Mouse (Mus musculus): Measurements from ENCODE around the gene Sap30l. TPM values are rescaled to one million over a fixed set of nuclear protein-coding genes. Genes with fewer than 3 reads are reported as not detected.
A peak's percentile ranks its signal among the peaks of the same experiment; 100 is the strongest.

Sap30l gene
- total RNA-seq (2022) = 10 to 100 TPM; 50.1 to 53.8 (median 51.2) TPM

DNA sequence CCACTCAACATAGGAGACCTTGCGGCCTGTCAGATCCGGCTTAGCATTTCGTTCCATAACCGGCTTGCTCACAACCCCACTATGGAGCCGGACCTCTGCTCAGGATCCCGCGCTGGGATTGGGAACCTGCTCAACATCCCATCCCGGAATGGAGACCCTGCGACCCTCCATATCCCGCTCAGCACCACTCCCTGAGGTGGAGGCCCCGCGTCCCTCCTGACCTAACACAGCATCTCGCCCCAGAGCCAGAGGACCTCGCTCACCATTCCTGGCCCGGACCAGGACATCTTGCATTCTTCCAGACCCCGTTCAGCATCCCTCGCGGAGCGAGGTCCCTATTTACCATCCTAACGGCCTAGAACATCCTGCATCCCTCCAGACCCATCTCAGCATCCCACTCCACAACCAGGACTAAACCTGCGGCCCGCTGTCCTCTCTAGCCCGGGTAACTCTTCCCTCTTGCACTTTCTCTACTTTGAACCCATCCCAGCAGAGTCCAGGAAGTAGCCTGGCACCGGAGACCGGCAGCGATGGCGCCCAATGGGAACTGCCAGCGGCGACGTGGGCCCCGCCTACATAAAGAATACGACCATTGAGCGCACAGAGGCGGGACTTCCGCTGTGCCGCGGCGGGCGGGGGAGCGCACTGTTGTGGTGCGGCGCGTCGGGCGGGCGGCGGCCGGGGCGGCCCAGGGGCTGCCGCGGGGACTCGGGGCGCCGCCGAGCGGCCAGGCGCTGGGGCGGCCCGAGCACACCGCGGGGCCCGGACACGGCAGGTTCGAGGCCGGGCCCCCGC, at the start of gene Sap30l:
Gene Sap30l, plus strand, starts transcription at position 667 of the 795 bp plus-strand sequence.
- peak; percentile 98 for DNase-seq (ENCODE audit: low spot score)

DNA sequence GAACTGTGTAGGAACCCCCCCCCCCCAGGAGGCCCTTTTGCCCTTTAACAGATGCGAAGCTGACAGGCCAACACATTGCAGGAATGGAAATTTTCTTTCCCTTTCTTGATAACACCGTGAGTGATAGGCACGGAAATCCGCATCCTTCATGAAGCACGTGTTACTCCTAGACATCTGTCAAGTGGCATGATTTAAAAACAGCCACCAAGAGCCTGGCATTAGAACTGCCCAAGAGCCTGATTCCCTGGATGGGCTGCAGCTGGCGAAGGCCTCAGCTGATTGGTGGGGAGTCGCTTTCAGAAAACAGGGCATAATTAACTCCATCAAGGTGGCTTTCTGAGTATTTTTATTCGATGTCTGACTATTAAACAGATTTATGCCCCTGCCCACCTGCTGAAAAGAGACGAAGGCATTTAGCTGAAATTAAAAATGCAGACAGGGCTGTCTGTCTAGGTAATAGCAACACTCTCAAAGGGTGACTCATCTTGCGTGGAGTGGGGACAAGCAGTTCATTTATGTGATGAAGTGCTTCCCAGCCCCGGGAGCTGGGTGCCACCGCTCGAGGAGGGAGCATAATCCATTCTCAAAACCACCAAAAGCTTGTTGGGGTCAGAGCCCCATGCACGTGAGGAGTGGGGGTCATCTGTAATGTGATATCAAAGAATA, 47.8 kb upstream of the Sap30l start:
- DNase-seq (ENCODE audit: low spot score) = no peak

DNA sequence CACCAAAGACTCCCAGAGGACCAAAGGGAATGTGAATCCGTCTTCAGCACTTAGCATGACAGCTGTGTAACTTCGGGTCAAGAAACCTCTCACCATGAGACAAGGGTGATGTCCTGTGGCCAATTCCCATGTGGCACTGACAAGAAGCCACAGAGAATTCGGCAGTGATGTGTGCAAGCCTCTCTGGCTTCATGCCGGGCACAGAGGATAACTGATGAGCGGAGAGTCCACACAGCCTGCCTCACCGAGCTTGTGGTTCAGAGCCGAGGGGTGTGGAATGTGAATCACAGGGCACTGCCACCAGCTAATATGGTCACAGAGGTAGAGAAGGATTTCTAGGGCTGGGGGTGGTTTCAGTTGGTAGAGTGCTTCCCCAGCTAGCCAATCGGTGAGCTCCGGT, 42.8 kb upstream of the Sap30l start:
- DNase-seq (ENCODE audit: low spot score) = no peak

DNA sequence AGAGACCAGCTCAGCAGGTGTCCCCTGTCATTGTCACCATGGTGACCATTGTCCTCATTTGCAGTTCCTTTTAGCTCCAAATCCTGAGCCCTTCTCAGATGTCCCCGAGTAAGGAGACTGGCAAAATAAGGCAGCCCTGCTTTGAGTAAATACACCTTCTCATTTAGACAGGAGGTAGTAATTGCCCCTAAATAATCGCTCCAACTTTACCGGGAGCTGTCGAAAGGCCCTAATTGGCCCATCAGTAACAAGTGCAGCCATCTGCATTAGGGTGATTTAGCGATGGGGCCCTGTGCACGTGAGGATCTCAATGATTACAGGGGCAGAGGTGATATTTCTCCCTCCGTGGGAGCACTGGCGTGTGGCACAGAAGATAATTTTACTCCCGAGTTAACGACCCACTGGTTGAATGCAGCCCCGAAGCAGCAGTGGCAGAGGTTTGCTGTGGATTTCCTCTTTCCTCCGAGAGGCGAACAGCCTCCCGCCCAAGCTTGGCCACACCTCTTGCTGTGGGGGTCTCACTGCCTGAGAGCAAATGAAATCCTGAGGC, 40.9 kb upstream of the Sap30l start:
- DNase-seq (ENCODE audit: low spot score) = no peak

DNA sequence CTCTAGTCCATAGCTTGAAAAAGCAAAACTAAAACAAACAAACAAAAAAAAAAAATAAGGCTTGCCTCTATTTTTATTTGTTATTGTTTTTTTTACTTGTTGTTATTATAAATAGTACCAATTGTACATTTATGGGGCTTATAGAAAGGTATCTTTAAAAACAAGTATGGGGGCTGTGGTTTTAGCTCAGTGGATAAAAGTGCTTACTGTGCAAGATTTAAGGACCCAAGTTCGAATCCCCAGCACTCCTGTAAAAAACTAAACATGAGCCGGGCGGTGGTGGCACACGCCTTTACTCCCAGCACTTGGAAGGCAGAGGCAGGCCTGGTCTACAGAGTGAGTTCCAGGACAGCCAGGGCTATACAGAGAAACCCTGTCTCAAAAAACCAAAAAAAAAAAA, 40.1 kb upstream of the Sap30l start:
- DNase-seq (ENCODE audit: low spot score) = no peak

DNA sequence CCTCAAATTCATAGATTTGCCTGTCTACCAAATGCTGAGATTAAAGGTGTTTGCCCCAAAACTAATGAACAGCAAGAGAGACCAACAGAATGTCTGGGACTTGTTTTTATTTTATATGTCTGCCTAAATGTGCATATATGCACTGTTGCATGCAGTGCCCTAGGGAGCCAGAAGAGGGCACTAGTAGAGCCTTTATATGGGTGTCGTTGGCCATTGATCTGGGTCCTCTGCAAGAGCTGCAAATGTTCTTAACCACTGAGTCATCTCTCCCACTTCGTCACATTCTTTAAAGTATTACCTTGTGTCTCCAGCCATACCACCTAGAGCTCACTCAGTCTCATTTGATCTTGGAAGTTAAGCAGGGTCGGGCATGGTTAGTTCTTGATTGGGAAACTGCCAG, 37.3 kb upstream of the Sap30l start:
- DNase-seq (ENCODE audit: low spot score) = no peak

DNA sequence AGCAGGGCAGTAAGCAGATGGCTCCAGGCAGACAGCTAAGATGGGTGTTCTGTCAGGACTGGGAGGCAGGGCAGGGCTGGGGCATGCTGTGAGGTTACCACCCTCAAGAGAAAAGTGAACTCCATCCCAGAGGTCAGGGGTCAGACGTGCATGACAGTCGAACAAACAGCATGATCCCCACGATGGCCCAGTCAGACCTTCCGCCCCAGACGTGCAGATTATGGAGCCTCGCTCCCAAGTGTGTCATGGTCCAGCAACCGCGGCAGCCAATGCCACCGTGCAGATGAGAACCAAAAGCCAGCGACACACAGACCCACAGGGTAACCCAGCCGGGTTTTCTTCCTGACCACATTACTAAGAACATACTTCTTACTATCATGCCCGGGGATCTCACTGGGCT, 34.8 kb upstream of the Sap30l start:
- DNase-seq (ENCODE audit: low spot score) = no peak

DNA sequence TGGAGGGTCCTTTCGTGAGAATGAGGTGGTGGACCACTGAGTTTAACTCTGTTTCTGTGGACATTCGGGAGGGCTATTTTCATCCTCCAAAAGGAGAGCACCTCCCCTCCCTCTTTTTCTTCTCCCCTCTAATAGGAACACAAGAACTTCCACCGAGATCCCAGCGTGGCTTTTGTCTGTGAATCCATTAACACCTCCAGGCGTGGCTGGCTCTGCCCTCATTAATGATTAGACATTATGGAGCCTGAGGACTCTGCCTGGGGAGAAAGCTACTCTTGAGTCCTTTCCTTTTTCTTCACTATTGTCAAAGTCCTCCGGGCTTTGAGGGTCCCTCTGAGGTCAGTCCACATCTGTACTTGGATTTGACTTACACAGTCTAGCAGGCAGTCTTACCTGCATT, 34.3 kb upstream of the Sap30l start:
- no peak for DNase-seq (ENCODE audit: low spot score)

DNA sequence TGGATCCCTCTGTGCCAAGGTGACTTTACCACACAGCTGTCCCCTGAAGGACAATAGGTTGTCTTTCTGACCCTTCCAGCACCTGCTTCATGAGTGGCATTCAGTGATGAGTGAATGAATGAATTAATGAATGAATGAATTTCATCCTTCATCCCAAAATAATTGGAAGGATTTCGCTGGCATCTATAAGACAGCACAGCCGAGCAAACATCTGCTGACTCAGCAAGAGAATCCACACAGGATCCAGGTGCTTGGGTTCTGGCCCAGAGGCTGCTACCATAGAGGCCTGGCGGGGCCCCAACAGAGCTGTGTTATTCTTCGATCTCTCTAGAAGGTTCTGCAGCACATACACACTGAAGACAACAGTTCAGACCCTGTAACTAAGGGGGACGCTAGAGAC, 30.7 kb upstream of the Sap30l start:
- DNase-seq (ENCODE audit: low spot score) = no peak

DNA sequence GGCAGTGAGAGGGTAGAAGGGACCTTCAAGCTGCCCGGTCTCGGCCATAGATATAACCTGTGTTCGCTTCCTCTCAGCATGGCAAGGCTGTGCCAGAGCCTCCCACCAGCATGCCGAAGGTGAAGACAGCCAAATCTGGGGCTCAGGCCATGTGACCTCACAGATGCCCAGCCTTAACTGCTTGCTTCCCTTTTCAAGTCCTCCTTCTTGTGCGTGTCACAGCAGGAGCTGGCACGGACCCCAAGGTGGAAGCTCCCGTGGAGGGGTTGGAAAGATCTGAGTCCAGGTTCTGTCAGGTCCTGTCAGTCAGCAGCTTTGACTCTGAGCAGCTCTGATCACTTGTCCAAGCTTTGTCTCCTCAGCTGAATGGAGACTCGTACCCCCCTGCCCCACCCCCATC, 29.8 kb upstream of the Sap30l start:
- DNase-seq (ENCODE audit: low spot score) = no peak

DNA sequence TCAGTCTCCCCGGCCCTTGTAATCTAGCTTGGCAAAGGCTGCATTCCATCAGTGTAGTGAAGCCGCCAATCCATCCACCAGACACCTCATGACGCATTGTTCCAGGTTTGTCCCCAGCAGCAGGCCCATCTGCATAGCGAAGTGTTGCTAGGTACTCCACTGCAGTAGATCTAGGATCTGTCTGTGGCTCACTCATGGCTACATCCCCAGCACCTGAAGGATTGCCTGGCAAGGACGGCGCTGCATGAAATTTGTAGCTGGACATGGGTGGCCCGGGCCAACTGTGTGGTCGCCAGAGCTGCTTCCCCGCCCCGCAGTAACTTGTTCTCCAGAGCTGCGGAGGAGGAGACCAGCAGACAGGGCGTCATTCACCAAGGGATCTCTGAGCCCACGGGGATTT, 28.0 kb upstream of the Sap30l start:
- DNase-seq (ENCODE audit: low spot score) = no peak

DNA sequence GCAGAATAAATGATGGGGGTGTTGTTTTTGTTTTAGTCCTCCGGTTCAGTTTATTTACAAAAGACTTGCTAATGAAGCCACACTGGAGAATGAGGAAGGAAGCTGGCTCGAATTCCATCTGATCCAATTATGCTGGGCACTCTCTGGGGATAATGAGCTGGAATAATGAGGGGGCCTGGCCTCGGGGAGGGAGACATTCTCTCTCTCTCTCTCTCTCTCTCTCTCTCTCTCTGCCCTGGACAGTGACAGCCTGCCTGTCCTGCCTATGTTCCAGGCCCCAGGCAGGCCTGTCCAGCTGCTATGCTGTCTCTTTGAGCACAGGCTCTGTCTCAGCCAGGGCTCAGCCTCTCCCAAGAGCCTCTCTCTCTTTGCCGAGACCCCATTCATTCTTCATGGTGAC, 27.5 kb upstream of the Sap30l start:
- no peak for DNase-seq (ENCODE audit: low spot score)

DNA sequence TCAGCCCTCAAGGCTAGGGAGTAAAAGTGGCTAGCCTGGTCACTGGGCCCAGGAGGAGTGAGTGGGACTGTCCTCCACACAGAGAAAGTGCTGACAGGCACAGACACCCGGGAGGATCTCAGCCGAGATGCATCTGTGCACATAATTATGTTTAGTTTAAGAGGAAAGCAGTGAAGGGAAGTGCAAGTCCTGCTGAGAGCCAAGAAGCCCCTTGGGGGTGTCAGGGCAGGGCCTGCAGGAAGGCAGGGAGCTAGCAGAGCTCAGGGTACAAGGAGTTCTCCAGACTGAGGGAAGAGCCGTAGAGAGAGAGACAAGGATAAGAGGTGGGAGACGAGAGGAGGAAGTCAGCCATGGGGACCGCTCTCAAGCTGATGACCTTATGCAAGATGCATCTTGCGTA, 25.6 kb upstream of the Sap30l start:
- DNase-seq (ENCODE audit: low spot score) = no peak

DNA sequence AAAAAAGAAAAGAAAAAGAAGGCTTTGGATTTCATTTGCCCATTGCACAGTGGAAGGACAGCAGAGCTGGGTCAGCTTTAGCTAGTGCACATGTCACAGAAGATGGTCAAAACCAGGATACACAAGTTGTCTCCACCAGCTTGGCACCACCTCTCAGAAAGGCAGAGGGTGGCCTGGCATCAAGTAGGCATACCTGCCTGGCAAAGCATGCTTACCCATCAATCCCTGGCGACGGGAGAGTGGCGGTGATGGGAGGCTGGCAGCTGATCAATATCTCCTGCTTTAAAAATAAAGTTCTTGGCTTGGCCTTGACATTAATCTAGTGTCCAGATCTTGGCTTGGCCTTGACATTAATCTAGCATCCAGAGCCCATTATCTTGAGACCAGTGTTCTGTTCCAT, 24.9 kb upstream of the Sap30l start:
- no peak for DNase-seq (ENCODE audit: low spot score)

DNA sequence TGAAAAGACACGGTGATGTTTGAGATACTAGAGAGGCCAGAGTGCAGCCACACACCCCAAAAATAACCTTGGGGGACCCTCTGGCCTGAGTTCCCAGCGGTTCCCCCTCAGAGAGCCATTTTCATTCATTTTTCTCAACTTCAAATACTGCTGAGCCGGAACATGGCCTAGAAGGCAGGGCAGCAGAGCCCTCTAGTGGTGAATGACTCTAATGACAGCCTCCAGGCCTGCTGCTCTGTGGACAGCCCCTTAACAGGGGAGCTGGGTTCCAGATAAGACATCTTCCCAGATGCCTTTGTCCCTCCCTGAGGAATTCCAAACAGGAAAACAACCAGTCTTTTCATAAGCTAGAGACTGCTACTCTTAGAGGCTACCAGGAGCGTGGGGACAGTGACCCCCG, 23.1 kb upstream of the Sap30l start:
- DNase-seq (ENCODE audit: low spot score) = peak; percentile 36

DNA sequence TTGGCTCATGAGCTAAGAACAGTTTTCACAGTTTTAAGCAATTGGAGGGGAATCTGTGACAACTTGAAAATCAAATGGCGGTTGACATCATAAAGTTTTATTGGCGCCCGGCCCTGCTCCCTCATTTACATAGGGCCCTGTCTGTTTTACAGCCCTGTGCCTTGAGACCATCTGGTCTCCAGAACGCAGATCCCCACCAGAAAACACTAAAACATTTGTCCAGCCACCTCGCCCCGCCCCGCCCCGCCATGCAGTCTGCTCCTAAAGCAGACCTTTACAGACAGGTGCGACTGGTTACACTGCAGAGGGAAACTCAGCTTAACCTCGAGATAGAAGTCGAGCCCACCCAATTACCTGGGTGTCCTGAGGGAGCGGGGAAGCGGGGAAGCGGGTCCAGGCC, 21.6 kb upstream of the Sap30l start:
- no peak for DNase-seq (ENCODE audit: low spot score)

DNA sequence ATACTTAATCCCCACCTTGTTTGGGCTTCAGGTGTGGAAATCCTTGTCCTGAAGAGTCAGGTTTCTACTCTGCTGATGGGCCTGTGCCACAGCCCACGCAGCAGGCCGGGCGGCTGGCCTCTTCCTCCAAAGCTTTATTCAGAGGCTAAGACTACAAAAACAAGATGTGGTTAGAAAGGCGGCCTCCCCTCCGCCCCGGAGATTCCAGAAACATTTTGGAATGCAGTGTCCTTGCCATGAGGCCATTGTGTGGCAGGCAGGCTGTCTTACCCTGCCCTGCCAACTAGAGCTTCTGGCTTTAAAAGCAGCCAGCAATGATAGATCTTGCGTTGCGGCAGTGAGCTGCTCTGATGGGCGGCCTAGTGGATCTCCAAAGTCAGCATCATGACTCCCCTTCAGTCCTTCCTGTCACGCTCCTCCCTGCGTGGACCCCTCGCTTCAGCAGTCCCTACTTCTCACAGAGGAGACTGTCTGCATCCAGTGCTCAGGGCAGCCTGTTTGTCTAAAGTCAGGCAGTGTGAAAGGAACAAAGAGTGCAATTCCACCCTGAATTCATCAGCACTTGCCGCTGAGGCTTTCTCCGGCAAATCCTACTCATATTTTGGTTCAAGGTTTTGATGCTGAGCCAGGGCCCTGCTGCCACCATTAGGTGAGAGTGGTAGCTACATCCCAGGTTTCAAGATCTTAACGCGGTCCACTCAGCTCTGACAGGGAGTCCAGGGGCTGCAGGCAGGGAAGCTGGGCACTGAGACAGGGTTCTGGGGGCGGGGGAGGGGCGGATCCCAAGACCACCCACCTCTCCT, 14.6 kb upstream of the Sap30l start:
- DNase-seq (ENCODE audit: low spot score) = no peak

DNA sequence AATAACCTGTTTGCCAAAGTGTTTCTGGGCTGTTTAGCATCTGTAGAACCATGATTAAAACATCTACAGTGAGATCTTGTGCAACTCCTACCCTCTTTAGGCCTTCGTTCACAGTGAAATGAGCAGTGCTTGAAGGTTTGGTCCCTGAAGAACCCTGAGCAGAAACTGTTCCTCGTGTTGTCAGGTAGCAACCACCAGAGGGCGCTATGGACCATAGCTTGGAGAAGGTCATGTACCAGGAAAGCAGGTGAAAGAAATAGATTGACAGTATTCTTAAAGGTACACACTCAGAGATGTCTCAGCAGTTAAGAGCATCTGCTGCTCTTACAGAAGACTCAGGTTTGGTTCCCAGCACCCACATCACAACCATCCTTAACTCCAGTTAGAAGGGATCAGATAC, 13.5 kb upstream of the Sap30l start:
- DNase-seq (ENCODE audit: low spot score) = peak; percentile 38

DNA sequence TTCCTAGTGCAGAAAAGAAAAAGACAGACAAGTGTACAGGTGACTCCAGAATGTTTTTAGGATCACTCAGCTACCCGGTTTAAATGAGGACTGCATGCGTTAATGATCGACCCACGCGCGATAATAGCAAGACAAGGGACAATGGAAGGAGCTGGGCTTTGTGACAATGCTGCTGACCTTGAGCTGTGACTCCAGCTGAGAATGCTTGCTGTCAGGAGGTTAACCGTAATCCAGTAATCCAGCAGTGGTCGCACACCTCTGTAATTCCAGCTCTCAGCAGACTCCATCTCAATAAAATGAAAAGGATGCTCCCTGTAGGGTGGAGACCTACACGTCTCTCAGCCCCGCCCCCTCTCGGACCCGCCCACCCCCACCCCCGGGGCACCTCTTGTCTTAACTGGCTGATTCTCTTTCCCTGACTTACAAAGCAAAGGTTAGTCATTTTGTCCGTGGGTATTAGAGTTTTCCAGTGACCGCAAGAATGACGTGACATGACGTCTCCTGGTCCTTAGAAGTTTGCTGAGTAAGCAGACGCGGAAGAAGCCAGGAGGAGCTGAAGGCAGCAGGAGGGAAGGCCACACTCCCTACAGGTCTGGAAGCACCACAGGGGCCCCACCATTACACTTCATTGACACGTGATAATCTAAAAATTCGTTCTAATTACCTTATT, 10.4 kb upstream of the Sap30l start:
- DNase-seq (ENCODE audit: low spot score) = no peak

DNA sequence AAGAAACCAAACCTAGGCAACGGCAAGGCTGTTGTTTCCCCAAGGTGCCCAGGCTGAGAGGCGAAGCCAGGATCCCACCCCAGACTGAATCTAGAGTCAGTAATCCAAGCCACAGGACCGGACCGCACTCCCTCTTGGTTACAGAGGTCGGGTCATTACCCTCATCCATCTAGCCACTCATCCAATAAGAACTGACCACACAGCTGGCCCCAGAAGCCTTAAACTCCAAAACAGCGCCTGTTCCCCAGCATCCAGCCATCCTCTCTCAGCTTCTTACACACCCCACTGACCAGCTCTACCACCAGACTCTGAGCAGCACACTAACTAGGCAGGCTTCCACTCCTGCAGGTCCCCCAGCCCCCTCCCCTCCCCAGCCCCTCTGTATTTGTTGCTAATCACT, 6.4 kb upstream of the Sap30l start:
- DNase-seq (ENCODE audit: low spot score) = no peak

DNA sequence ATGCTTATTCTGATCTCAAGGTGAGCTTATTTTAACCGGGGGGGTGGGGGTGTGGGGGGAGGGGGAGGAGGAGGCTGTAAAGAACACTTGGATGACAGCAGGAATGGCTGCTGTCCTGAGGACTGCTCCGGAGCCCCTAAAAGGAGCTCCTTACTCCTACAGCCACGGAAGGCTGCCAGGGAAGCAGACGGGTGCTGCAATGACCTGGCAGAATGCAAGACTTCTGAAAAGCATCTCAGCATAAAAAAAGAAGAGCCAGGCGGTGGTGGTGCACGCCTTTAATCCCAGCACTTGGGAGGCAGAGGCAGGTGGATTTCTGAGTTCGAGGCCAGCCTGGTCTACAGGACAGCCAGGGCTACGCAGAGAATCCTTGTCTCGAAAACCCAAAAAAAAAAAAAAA, 3.6 kb upstream of the Sap30l start:
- no peak for DNase-seq (ENCODE audit: low spot score)

DNA sequence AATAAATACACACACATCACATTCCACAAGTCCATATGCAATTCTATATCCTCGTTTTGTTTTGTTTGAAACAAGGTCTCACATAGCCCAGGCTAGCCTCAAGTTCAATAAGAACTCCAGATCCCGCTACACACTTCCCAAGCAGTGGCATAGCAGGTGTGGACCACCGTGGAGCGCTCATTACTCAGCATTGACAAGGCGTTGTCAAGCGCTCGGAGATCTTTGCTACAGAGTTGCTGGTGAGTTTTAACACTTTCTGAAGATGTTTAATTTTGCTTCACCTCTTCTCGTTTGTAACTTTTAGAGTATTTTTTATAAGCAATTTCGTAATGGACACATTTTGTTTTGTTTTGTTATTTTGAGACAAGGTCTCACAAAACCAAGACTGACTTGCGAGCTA, 2.0 kb upstream of the Sap30l start:
- DNase-seq (ENCODE audit: low spot score) = no peak
